Mouse (Mus musculus) cerebellum, adult 2 months (tissue): Measurements from ENCODE around the gene Slc25a53.

ENCODE experiments used
- CTCF ChIP-seq: fragments of 200-500 bp; IDR thresholded peaks from 2 replicates; pipeline ENCODE4 v1.5.1; 2011; ENCODE audit warnings: low read depth, mild to moderate bottlenecking, control low read depth, low read length, moderate library complexity, borderline replicate concordance; ENCODE audit not compliant: insufficient read depth
- POLR2A ChIP-seq: fragments of 200-500 bp; IDR thresholded peaks from 2 replicates; pipeline ENCODE4 v1.6.1; 2011; ENCODE audit warnings: low read length, control low read depth, borderline replicate concordance; ENCODE audit not compliant: insufficient read depth

GRCm38 (mm10) chrX:136986039-136986438, 52.1 kb downstream of the Slc25a53 start:
- TF ChIP-seq CTCF (no peak), POLR2A (no peak)
